ENCODE assay signal across 8 mouse cellular contexts in genomic region chr3:146058263-146058662, GRCm38 (mm10). TPM values are rescaled to one million over a fixed set of nuclear protein-coding genes. Genes with fewer than 3 reads are reported as not detected.
DNase-seq lines count a peak whose midpoint lies in the region; ATAC-seq and TF ChIP-seq lines count a peak whose summit lies in the region.

No protein-coding gene starts in this region.

- no peak overlapping the region for H3K27ac ChIP-seq in spleen, adult 2 months (ENCODE audit: insufficient read depth, low read length)
- H3K27ac ChIP-seq in cortical plate, adult 2 months (ENCODE audit: insufficient read depth, low read length) = no peak overlapping the region
- H3K27ac ChIP-seq in hindbrain, embryonic 11.5 days (ENCODE audit: low read depth, low read length) = no peak overlapping the region
- H3K27ac ChIP-seq in lung, embryonic 14.5 days (ENCODE audit: low read depth) = no peak overlapping the region

- peak; percentile 21 to 58 for DNase-seq in cerebellum, postnatal 25 days
- no peak for DNase-seq in cerebellum, adult 8-10 months
- peak; percentile 17 to 31 for DNase-seq in spleen, adult 2 months (ENCODE audit: low read depth in 1 of 2, low spot score in 2 of 2)
- no peak for DNase-seq in spleen, adult 12 weeks (ENCODE audit: low spot score)
- peak; percentile 76 for DNase-seq in hindbrain, embryonic 11.5 days (ENCODE audit: low spot score)
- DNase-seq in lung, embryonic 14.5 days = peak; percentile 82
- DNase-seq in right cerebral cortex, postnatal 4 days = peak; percentile 36

- WGBS in spleen, adult 2 months = 18% methylated on average over 4 of the region's 4 CpGs
- 10% methylated on average over 4 of the region's 4 CpGs for WGBS in hindbrain, embryonic 11.5 days
- 13% methylated on average over 4 of the region's 4 CpGs for WGBS in lung, embryonic 14.5 days

- no peaks in the 10 kb centered on the region for H3K36me3 ChIP-seq in spleen, adult 2 months (ENCODE audit: control insufficient read depth, insufficient read depth, low read length)
- no peaks in the 10 kb centered on the region for H3K36me3 ChIP-seq in hindbrain, embryonic 11.5 days (ENCODE audit: control insufficient read depth, insufficient read depth, low read length)
- no peaks in the 10 kb centered on the region for H3K36me3 ChIP-seq in lung, embryonic 14.5 days (ENCODE audit: insufficient read depth)

- no peaks in the 10 kb centered on the region for H3K9me3 ChIP-seq in hindbrain, embryonic 11.5 days (ENCODE audit: control insufficient read depth, low read length)
- no peaks in the 10 kb centered on the region for H3K9me3 ChIP-seq in lung, embryonic 14.5 days (ENCODE audit: low read depth, low read length)

- H3K4me2 ChIP-seq in hindbrain, embryonic 11.5 days (replicated peaks; ENCODE audit: low read depth, low read length) = no peak overlapping the region
- H3K4me2 ChIP-seq in lung, embryonic 14.5 days = no peak overlapping the region

- H3K27me3 ChIP-seq in spleen, adult 2 months (ENCODE audit: control insufficient read depth, insufficient read depth, low read length) = no peaks in the 10 kb centered on the region
- H3K27me3 ChIP-seq in hindbrain, embryonic 11.5 days (ENCODE audit: control insufficient read depth, insufficient read depth, low read length) = no peaks in the 10 kb centered on the region
- H3K27me3 ChIP-seq in lung, embryonic 14.5 days (ENCODE audit: insufficient read depth, low read length) = no peaks in the 10 kb centered on the region

- no peak for TF ChIP-seq POLR2A in spleen, adult 2 months (IDR thresholded peaks at IDR 0.05; ENCODE audit: low read depth, low read length)
- TF ChIP-seq POLR2A in cortical plate, adult 2 months (IDR thresholded peaks at IDR 0.05; ENCODE audit: extremely low read depth, insufficient read depth, low read length) = no peak

- peak; percentile 65; the same call in 1 of the 2 replicates for TF ChIP-seq CTCF in spleen, adult 2 months (IDR thresholded peaks at IDR 0.05; ENCODE audit: extremely low read depth, insufficient read depth, insufficient read length, insufficient replicate concordance)
- TF ChIP-seq CTCF in cortical plate, adult 2 months (IDR thresholded peaks at IDR 0.05; ENCODE audit: extremely low read depth, insufficient read depth, low read length) = peak; percentile 73
- peak; percentile 75 for TF ChIP-seq CTCF in lung, embryonic 14.5 days (IDR thresholded peaks at IDR 0.05; ENCODE audit: low read depth)

- no peaks in the 10 kb centered on the region for H3K4me1 ChIP-seq in spleen, adult 2 months (ENCODE audit: control insufficient read depth, insufficient read depth, insufficient read length)
- no peaks in the 10 kb centered on the region for H3K4me1 ChIP-seq in cortical plate, adult 2 months (ENCODE audit: control insufficient read depth, insufficient read depth, low read length)
- no peaks in the 10 kb centered on the region for H3K4me1 ChIP-seq in hindbrain, embryonic 11.5 days (replicated peaks; ENCODE audit: control insufficient read depth, insufficient read depth, low read length)
- H3K4me1 ChIP-seq in lung, embryonic 14.5 days (ENCODE audit: insufficient read depth) = no peaks in the 10 kb centered on the region

- no peak overlapping the region for H3K9ac ChIP-seq in hindbrain, embryonic 11.5 days (ENCODE audit: low read depth, low read length)
- H3K9ac ChIP-seq in lung, embryonic 14.5 days = no peak overlapping the region

- peak; percentile 66 for ATAC-seq in hindbrain, embryonic 11.5 days (ENCODE audit: low FRiP score)
- ATAC-seq in lung, embryonic 14.5 days (ENCODE audit: insufficient read depth) = peak; percentile 35; the same call in 1 of the 2 replicates

- no peak overlapping the region for H3K4me3 ChIP-seq in spleen, adult 2 months (ENCODE audit: extremely low read depth, insufficient read depth, insufficient read length)
- H3K4me3 ChIP-seq in cortical plate, adult 2 months (ENCODE audit: insufficient read depth, low read length) = no peak overlapping the region
- H3K4me3 ChIP-seq in hindbrain, embryonic 11.5 days (ENCODE audit: low read depth, low read length) = no peak overlapping the region
- H3K4me3 ChIP-seq in lung, embryonic 14.5 days (ENCODE audit: low read depth, low read length) = no peak overlapping the region

RNA-seq across cellular contexts. Expression of gene Wdr63, which starts 49.7 kb away (rescaled TPM):
- not detected in 2 replicates for polyA plus RNA-seq in spleen, adult 2 months (2012; rRNA removed)
- polyA plus RNA-seq in cortical plate, adult 2 months (2012; rRNA removed) = 0.21 and 0.31 TPM in 2 replicates
- 1.0 and 1.8 TPM in 2 replicates for polyA plus RNA-seq in hindbrain, embryonic 11.5 days (2014; fragmentation: Nextera tagmentation; extraction: Ambion mirVana)
- polyA plus RNA-seq in lung, embryonic 14.5 days (2014; fragmentation: Nextera tagmentation; extraction: Ambion mirVana) = 0.12 TPM in 1 of 2 replicates, not detected in the other

RNA-seq across cellular contexts. Expression of gene Mcoln3, which starts 59.0 kb away (rescaled TPM):
- polyA plus RNA-seq in spleen, adult 2 months (2012; rRNA removed) = 3.2 and 4.1 TPM in 2 replicates
- not detected in 2 replicates for polyA plus RNA-seq in cortical plate, adult 2 months (2012; rRNA removed)
- polyA plus RNA-seq in hindbrain, embryonic 11.5 days (2014; fragmentation: Nextera tagmentation; extraction: Ambion mirVana) = 3.8 and 7.5 TPM in 2 replicates
- 0.61 and 1.0 TPM in 2 replicates for polyA plus RNA-seq in lung, embryonic 14.5 days (2014; fragmentation: Nextera tagmentation; extraction: Ambion mirVana)

Comparison
In these comparisons a context has a peak if more than half of its experiments do, and no peak if none do; other contexts are left out.
1. DNase-seq: peak in cerebellum, postnatal 25 days (2 of 2), spleen, adult 2 months (2 of 2), hindbrain, embryonic 11.5 days (single experiment), lung, embryonic 14.5 days (single experiment) and right cerebral cortex, postnatal 4 days (single experiment); none in cerebellum, adult 8-10 months (single experiment) and spleen, adult 12 weeks (single experiment).
2. Peak in every context shown above with its lines, with median percentiles within 50 percentile points of each other: CTCF ChIP-seq.